Mouse (Mus musculus): Measurements from ENCODE around the gene Gm37240. TPM values are rescaled to one million over a fixed set of nuclear protein-coding genes. Genes with fewer than 3 reads are reported as not detected.

Gene Gm37240
- polyA plus RNA-seq, 1 experiment = 1.9 TPM

DNA sequence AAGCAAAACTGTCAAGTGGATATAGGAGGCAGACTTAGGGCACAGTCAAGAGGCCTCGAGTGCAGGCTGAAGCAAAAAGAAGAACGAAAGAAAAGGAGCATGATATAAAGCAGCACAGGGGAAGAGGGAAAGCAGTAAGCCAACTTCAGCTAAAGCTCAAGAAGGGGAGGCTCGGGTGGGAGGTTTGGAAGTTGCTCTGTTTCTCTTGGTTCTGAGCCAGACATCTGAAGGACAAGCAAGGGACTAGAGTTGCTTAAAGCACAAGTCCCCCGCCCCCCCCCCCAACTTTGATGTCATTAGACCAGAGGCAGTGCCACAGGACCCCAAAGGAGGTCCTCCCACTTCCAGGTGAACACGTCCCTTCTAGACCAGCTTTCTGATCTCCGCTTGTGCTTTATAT is 433.3 kb downstream of the Gm37240 start:
- TF ChIP-seq CTCF (IDR thresholded peaks at IDR 0.05; ENCODE audit: borderline replicate concordance, insufficient read depth, low read length) (no peak), POLR2A (IDR thresholded peaks at IDR 0.05; ENCODE audit: low read depth, low read length) (no peak)
- no peak overlapping the region for H3K27ac ChIP-seq (ENCODE audit: insufficient read depth, low read length)

DNA sequence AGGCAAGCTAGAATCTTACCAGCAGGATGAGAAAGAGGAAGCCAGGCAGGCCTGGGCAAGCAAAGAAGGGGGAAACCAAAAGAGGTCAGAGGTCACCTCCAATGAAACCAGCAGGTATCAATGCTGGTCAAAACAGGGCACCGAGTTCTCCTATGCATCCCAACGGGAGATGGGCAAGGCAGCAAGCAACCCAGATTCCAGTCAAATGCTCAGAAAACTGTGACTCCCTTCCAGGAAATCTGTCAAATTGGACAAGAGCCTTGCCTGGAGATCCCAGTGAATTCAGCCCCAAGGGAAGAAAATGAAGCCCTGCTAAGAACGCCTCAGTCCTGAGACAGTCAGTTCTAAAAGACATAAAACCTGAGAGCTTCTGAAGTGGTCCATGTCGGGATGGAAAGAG is 437.9 kb downstream of the Gm37240 start:
- no peaks in the 10 kb centered on the region for H3K4me1 ChIP-seq (ENCODE audit: control insufficient read depth, insufficient read depth, low read length)
- TF ChIP-seq CTCF (IDR thresholded peaks at IDR 0.05; ENCODE audit: borderline replicate concordance, insufficient read depth, low read length) (no peak), POLR2A (IDR thresholded peaks at IDR 0.05; ENCODE audit: low read depth, low read length) (no peak)
- no peak overlapping the region for H3K4me3 ChIP-seq (ENCODE audit: insufficient read depth, low read length)
- H3K27ac ChIP-seq (ENCODE audit: insufficient read depth, low read length) = no peak overlapping the region

More for the DNA sequence above, 433.3 kb downstream of the Gm37240 start:
- H3K4me1 ChIP-seq (ENCODE audit: control insufficient read depth, insufficient read depth, low read length) = no peaks in the 10 kb centered on the region
- H3K4me3 ChIP-seq (ENCODE audit: insufficient read depth, low read length) = no peak overlapping the region

DNA sequence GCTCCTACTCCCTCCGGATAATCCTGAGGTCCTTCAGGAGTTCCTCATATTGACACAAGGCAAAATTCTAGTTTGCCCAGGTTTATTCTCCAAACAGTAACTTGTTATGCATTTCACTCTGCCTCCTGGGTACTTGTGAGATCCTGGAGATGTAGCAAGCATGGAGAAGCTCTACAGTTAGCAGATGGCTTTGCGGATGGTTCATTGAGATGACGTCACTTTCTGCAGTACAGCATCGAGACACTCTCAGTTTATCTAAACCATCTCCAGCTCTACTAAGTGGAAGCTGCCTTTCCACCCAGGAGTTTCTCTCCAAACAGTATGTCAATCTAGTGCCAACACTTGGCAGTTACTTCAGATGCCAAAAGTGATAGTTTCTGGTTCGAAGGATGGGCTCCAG is 444.5 kb downstream of the Gm37240 start:
- Histone ChIP-seq H3K27ac (ENCODE audit: insufficient read depth, low read length) (no peak overlapping the region), H3K4me3 (ENCODE audit: insufficient read depth, low read length) (no peak overlapping the region), H3K4me1 (ENCODE audit: control insufficient read depth, insufficient read depth, low read length) (no peaks in the 10 kb centered on the region)
- TF ChIP-seq POLR2A (IDR thresholded peaks at IDR 0.05; ENCODE audit: low read depth, low read length) = no peak
- no peak for TF ChIP-seq CTCF (IDR thresholded peaks at IDR 0.05; ENCODE audit: borderline replicate concordance, insufficient read depth, low read length)

DNA sequence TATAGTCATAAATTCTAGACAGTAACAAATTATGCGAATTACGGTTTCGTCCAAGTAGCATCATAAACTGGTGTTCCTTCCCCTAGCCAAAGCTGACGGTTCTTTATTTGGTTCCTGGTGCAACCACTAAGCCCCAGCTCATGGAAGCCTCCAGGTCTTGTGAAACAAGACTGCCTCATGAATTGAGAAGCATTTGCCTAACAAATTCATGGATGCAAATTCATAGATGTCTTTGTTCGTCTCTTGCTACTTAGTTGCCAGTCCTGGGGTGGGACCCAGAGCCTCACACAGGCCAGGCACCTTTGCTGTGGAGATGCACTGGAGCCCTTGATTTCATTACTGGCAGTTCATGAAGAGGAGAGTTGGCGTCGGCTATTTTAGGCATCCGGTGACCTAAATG is 445.1 kb downstream of the Gm37240 start:
- no peak overlapping the region for H3K4me3 ChIP-seq (ENCODE audit: insufficient read depth, low read length)
- no peaks in the 10 kb centered on the region for H3K4me1 ChIP-seq (ENCODE audit: control insufficient read depth, insufficient read depth, low read length)
- TF ChIP-seq POLR2A (IDR thresholded peaks at IDR 0.05; ENCODE audit: low read depth, low read length) (no peak), CTCF (IDR thresholded peaks at IDR 0.05; ENCODE audit: borderline replicate concordance, insufficient read depth, low read length) (no peak)
- no peak overlapping the region for H3K27ac ChIP-seq (ENCODE audit: insufficient read depth, low read length)

DNA sequence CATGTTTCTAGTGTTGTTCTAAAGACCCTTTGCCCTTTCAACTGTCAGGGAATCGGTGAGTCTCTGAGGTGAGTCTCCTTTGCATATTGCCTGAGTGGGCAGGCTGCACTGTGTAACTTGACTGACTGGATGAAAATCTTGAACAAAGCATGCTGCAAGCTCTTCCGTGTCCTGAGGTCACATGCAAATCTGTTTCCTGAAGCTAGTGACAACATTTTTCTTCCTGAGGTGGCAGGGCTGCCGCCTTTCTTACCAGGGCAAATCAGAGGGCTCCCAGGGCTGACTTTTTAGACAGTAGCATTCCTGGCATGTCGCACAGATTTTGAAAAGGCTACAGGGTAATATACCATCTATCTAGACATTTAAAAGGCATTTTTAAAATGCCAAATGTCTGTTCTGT is 451.9 kb downstream of the Gm37240 start:
- no peak overlapping the region for H3K27ac ChIP-seq (ENCODE audit: insufficient read depth, low read length)
- TF ChIP-seq CTCF (IDR thresholded peaks at IDR 0.05; ENCODE audit: borderline replicate concordance, insufficient read depth, low read length) = no peak
- TF ChIP-seq POLR2A (IDR thresholded peaks at IDR 0.05; ENCODE audit: low read depth, low read length) = no peak
- no peak overlapping the region for H3K4me3 ChIP-seq (ENCODE audit: insufficient read depth, low read length)
- no peaks in the 10 kb centered on the region for H3K4me1 ChIP-seq (ENCODE audit: control insufficient read depth, insufficient read depth, low read length)

DNA sequence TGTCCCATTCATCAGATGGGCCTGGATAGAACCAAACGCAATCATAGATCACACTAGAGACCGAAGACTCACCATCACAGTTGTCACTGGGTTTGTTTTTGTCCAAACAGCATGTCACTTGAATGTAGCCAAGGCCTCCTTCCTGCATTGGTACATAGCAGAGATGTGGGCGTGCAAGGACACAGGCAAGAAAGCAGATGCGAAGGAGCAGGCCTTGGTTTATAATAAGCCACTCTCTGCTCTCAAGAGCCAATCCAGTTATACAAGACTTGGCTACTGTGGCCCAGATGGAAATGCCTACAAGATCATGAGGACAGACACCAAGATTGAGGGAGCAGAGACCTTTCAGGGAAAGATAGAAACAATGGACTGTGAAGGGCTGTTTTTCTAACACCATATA is 456.1 kb downstream of the Gm37240 start:
- Histone ChIP-seq H3K4me1 (ENCODE audit: control insufficient read depth, insufficient read depth, low read length) (no peaks in the 10 kb centered on the region), H3K4me3 (ENCODE audit: insufficient read depth, low read length) (no peak overlapping the region), H3K27ac (ENCODE audit: insufficient read depth, low read length) (no peak overlapping the region)
- TF ChIP-seq CTCF (IDR thresholded peaks at IDR 0.05; ENCODE audit: borderline replicate concordance, insufficient read depth, low read length) (no peak), POLR2A (IDR thresholded peaks at IDR 0.05; ENCODE audit: low read depth, low read length) (no peak)

DNA sequence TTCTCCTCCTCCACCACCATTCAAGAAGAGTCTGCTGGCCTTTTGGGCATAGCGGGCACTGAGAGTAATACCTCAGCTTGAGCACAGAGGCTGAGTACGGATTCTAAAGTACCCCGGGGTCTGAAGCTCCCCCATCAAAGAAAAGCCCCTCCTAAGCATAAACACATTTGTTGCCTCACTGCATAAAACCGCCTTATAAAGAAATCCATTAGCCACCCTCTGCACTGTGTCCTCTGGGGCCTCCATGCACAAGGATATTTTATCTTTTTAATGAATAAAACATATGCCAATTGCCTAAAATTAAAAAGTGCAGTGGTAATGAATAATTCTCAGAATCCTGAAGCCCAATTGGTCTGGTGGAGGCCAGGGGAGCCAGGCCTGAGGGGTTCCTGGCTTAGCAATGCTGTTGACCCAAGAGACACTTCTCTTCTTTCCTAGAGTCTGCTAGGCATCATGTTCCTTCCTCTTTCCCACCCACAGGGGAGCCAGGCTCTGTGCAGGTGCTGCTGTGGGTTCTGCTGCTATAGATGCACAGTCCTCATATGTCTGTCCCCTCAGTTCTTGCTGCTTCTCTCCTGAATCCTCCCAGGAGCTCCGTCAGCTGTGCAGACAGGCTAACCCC is 463.8 kb downstream of the Gm37240 start:
- Histone ChIP-seq H3K27ac (ENCODE audit: insufficient read depth, low read length) (no peak overlapping the region), H3K4me1 (ENCODE audit: control insufficient read depth, insufficient read depth, low read length) (no peaks in the 10 kb centered on the region), H3K4me3 (ENCODE audit: insufficient read depth, low read length) (no peak overlapping the region)
- TF ChIP-seq POLR2A (IDR thresholded peaks at IDR 0.05; ENCODE audit: low read depth, low read length) (no peak), CTCF (IDR thresholded peaks at IDR 0.05; ENCODE audit: borderline replicate concordance, insufficient read depth, low read length) (no peak)

DNA sequence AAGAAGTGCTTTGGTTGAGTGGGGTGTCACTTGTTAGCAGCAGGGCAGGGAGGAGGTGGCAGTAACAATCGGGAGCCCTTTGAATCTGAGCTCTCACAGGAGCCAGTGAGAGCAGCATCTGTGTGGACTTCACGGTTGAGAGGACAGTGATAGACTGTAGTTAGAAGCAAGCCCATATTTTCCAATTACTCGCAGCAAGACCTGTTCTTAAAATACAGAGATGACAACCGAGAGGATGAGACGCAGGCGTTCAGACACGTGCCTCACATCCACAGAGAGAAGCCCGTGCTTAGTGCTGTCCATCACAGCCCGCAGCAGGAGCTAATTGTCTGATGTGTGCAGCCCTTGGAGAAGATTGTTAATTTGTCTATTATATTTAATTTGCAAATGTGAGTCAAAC is 465.9 kb downstream of the Gm37240 start:
- Histone ChIP-seq H3K4me1 (ENCODE audit: control insufficient read depth, insufficient read depth, low read length) (no peaks in the 10 kb centered on the region), H3K27ac (ENCODE audit: insufficient read depth, low read length) (no peak overlapping the region), H3K4me3 (ENCODE audit: insufficient read depth, low read length) (no peak overlapping the region)
- TF ChIP-seq CTCF (IDR thresholded peaks at IDR 0.05; ENCODE audit: borderline replicate concordance, insufficient read depth, low read length) (no peak), POLR2A (IDR thresholded peaks at IDR 0.05; ENCODE audit: low read depth, low read length) (no peak)

DNA sequence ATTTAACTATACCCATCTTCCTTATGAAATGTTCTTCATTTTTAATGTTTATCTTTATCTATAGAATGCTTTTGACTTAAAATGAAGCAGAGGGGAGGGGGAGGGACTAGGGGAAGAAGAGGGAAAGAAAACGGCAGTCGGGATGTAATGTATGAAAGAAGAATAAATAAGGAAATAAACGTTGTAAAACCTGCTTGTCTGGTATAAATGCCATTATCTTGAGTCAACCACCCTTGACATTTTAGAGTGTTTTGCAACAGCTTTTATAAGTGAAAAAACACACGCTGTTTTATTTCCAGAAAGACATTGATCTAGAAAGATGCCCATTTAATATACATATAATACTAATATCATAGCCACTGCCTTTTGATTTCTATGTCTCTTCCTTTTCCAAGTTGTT is 469.7 kb downstream of the Gm37240 start:
- TF ChIP-seq POLR2A (IDR thresholded peaks at IDR 0.05; ENCODE audit: low read depth, low read length) = no peak
- no peak for TF ChIP-seq CTCF (IDR thresholded peaks at IDR 0.05; ENCODE audit: borderline replicate concordance, insufficient read depth, low read length)
- no peak overlapping the region for H3K27ac ChIP-seq (ENCODE audit: insufficient read depth, low read length)
- H3K4me1 ChIP-seq (ENCODE audit: control insufficient read depth, insufficient read depth, low read length) = no peaks in the 10 kb centered on the region
- H3K4me3 ChIP-seq (ENCODE audit: insufficient read depth, low read length) = no peak overlapping the region

DNA sequence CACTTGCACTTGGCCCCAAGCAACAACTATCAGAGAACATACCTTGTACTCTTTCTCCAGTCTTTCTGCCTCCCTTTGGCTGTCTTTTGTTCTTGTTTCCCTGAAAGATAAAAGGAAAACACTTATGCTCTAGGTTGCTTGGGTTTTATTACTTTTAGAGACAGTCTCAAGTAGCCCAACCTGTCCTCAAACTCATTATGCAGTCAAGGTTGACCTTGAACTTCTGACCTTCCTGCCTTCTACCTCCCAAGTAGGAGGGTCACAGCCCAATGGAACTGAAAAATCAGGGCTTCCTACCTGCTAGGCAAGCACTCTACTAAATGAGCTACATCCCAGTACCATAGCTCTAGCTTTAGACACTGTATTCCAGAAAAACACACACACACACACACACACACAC is 488.5 kb downstream of the Gm37240 start:
- TF ChIP-seq CTCF (IDR thresholded peaks at IDR 0.05; ENCODE audit: borderline replicate concordance, insufficient read depth, low read length) = no peak
- no peak for TF ChIP-seq POLR2A (IDR thresholded peaks at IDR 0.05; ENCODE audit: low read depth, low read length)
- Histone ChIP-seq H3K27ac (ENCODE audit: insufficient read depth, low read length) (no peak overlapping the region), H3K4me3 (ENCODE audit: insufficient read depth, low read length) (no peak overlapping the region)

DNA sequence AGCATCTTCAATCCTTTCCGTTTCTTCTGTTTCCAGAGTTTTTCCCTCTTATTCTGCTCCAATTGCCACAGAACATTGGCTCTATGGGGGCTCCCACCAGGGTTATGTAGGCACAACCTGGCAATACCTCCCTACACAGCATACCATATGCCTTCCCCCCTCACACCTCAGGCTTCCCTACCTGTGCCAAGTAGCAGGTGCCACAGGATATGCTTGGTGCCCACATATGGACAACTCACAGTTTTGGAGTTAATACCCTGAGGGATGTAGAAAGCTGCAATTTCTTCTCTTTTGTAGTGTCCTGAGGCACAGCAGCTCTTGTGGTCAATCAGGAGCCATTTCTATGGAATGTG is 488.9 kb downstream of the Gm37240 start:
- H3K4me1 ChIP-seq (ENCODE audit: control insufficient read depth, insufficient read depth, low read length) = no peaks in the 10 kb centered on the region
- H3K4me3 ChIP-seq (ENCODE audit: insufficient read depth, low read length) = no peak overlapping the region
- no peak for TF ChIP-seq CTCF (IDR thresholded peaks at IDR 0.05; ENCODE audit: borderline replicate concordance, insufficient read depth, low read length)
- TF ChIP-seq POLR2A (IDR thresholded peaks at IDR 0.05; ENCODE audit: low read depth, low read length) = no peak
- no peak overlapping the region for H3K27ac ChIP-seq (ENCODE audit: insufficient read depth, low read length)

More for the DNA sequence above, 488.5 kb downstream of the Gm37240 start:
- H3K4me1 ChIP-seq (ENCODE audit: control insufficient read depth, insufficient read depth, low read length) = no peaks in the 10 kb centered on the region
